Comparison of ENCODE assay signal across 8 mouse cellular contexts in the genomic region with DNA sequence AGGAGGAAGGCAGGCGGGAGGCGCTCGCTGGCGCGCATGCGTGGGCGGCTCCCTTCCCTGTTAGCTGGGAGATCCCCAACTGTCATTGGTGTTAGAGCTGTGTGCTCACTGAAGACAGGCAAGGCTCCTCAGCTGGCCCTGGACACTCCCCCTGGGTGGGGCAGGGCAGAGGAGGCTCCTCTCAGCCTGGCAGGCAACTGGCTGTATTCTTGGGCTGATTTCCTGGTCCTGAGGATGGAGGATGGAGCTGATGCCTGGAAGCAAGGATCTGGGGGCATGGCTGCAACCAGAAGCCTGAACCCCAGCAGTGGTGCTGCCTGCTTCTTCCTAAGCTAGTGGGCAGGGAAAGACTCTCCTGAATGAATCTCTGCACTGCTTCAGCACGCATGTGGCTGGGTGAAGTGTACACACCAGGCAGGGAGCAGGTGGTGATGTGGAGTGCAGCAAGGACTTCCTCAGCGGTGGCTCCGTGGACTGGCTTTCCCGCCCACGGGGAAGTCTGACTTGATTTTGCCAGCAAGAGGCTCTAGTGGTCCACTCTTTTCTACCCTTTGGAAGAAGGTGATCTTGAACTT.
A peak's percentile ranks its signal among the peaks of the same experiment; 100 is the strongest.
DNase-seq lines count a peak whose midpoint lies in the region; ATAC-seq and TF ChIP-seq lines count a peak whose summit lies in the region.

No protein-coding gene starts in this region.

- H3K9ac ChIP-seq in heart, adult 2 months (ENCODE audit: low read depth, low read length): no peak overlapping the region
- H3K9ac ChIP-seq in stomach, postnatal 0 days (ENCODE audit: low read length): no peak overlapping the region

- intact Hi-C loops in heart, adult 2 months (cut with DNase I): no loop called here
- intact Hi-C loops in left cerebral cortex, postnatal 36 days (cut with DNase I): loop anchor here (2.0 kb wide), 1 partner anchor 31 kb away; no protein-coding TSS in a partner anchor

- no peaks in the 10 kb centered on the region for H3K79me2 ChIP-seq in heart, adult 2 months (replicated peaks; ENCODE audit: control insufficient read depth, insufficient read depth, low read length)

- no peak overlapping the region; the same call in 1 of the 2 replicates for H3K27ac ChIP-seq in embryonic facial prominence, embryonic 10.5 days (replicated peaks)
- H3K27ac ChIP-seq in heart, adult 2 months: no peak overlapping the region; the same call in 1 of the 2 replicates
- H3K27ac ChIP-seq in stomach, postnatal 0 days (replicated peaks): no peak overlapping the region

- ATAC-seq in stomach, postnatal 0 days (ENCODE audit: low FRiP score, low TSS enrichment): peak; percentile 73; the same call in 1 of the 2 replicates

- peak; percentile 49 for DNase-seq in retina, adult 2 months (ENCODE audit: low read depth, low spot score)
- DNase-seq in retina, postnatal 1 day: no peak
- DNase-seq in embryonic facial prominence, embryonic 10.5 days (ENCODE audit: low spot score): peak; percentile 82
- peak; percentile 49 to 54 for DNase-seq in heart, adult 2 months
- DNase-seq in kidney, adult 11 months: peak; percentile 18
- DNase-seq in left cerebral cortex, postnatal 36 days (ENCODE audit: low spot score in 2 of 2): peak; percentile 76 to 79
- DNase-seq in mesoderm, embryonic 11.5 days (ENCODE audit: low read depth, low spot score): peak; percentile 86
- DNase-seq in stomach, postnatal 0 days (ENCODE audit: low spot score): peak; percentile 34

- no peaks in the 10 kb centered on the region for H3K27me3 ChIP-seq in embryonic facial prominence, embryonic 10.5 days (replicated peaks; ENCODE audit: low read depth, poor library complexity, severe bottlenecking)
- H3K27me3 ChIP-seq in heart, adult 2 months (ENCODE audit: control insufficient read depth, insufficient read depth, low read length): no peaks in the 10 kb centered on the region
- H3K27me3 ChIP-seq in stomach, postnatal 0 days (ENCODE audit: control insufficient read depth, insufficient read depth, low read length): no peaks in the 10 kb centered on the region

- no peak for TF ChIP-seq EP300 in heart, adult 2 months (IDR thresholded peaks at IDR 0.05; ENCODE audit: insufficient read depth, low read depth, low read length)
- no peak for TF ChIP-seq EP300 in stomach, postnatal 0 days (optimal IDR thresholded peaks at IDR 0.05)

- peak overlapping the region; percentile 1; the same call in 1 of the 2 replicates for H3K4me3 ChIP-seq in embryonic facial prominence, embryonic 10.5 days
- no peak overlapping the region for H3K4me3 ChIP-seq in heart, adult 2 months
- no peak overlapping the region for H3K4me3 ChIP-seq in stomach, postnatal 0 days (ENCODE audit: low read depth, low read length)

- no peak for TF ChIP-seq CTCF in heart, adult 2 months (IDR thresholded peaks at IDR 0.05)
- TF ChIP-seq CTCF in stomach, postnatal 0 days (IDR thresholded peaks at IDR 0.05; ENCODE audit: low read depth): no peak

- H3K4me2 ChIP-seq in stomach, postnatal 0 days (replicated peaks; ENCODE audit: low read depth): no peak overlapping the region; the same call in 1 of the 2 replicates

- TF ChIP-seq POLR2A in heart, adult 2 months (IDR thresholded peaks at IDR 0.05; ENCODE audit: insufficient read depth, low read depth, low read length): no peak

- no peaks in the 10 kb centered on the region for H3K9me3 ChIP-seq in embryonic facial prominence, embryonic 10.5 days
- no peaks in the 10 kb centered on the region for H3K9me3 ChIP-seq in stomach, postnatal 0 days (ENCODE audit: control insufficient read depth, low read length)

- no peaks in the 10 kb centered on the region for H3K36me3 ChIP-seq in embryonic facial prominence, embryonic 10.5 days (replicated peaks)
- H3K36me3 ChIP-seq in heart, adult 2 months (ENCODE audit: control insufficient read depth, insufficient read depth, low read length): no peaks in the 10 kb centered on the region
- H3K36me3 ChIP-seq in stomach, postnatal 0 days (ENCODE audit: control insufficient read depth, insufficient read depth, low read length): no peaks in the 10 kb centered on the region

- WGBS in embryonic facial prominence, embryonic 10.5 days: 13% methylated on average over 12 of the region's 12 CpGs
- WGBS in heart, adult 2 months: 9% methylated on average over 12 of the region's 12 CpGs
- 14% methylated on average over 12 of the region's 12 CpGs for WGBS in stomach, postnatal 0 days

- H3K4me1 ChIP-seq in embryonic facial prominence, embryonic 10.5 days: peaks cover 19% of the 10 kb centered on the region
- peaks cover 3% of the 10 kb centered on the region; the same call in 1 of the 2 replicates for H3K4me1 ChIP-seq in heart, adult 2 months (ENCODE audit: control insufficient read depth, insufficient read depth, low read length)
- no peaks in the 10 kb centered on the region for H3K4me1 ChIP-seq in stomach, postnatal 0 days (replicated peaks; ENCODE audit: control insufficient read depth, insufficient read depth)
